Mouse (Mus musculus): ENCODE results near the gene Olfr945.

Olfr945 gene

GRCm38 (mm10) chr9:39276718-39277117 lies at the start of gene Olfr945:
Gene Olfr945 (minus strand): TSS chr9:39276818.
- no peak for DNase-seq (ENCODE audit: low spot score in 2 of 2)

DNA sequence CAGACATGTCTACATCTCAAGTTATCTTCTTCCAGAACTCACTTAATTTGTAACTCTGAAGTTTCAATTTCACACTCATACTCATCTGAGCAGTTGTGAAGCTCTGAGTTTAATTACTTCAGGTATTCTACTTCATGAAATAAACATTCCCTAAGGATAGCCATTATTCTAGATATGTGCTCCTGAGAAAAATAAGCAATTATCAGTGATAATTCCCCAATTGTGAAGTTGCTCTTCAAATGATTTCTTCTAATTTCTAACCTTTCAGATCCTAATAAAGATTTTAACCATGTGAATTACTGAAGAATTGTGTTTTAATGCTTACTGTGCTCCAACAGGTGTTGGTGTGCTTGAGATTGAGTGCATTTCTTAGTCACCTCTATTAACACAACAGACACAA lies 49.3 kb upstream of the Olfr945 start, which contains the start of gene Olfr948:
TSS of gene Olfr948 (minus strand) at position 101 of the 400 bp plus-strand sequence.
- DNase-seq (ENCODE audit: low spot score in 2 of 2): no peak

DNA sequence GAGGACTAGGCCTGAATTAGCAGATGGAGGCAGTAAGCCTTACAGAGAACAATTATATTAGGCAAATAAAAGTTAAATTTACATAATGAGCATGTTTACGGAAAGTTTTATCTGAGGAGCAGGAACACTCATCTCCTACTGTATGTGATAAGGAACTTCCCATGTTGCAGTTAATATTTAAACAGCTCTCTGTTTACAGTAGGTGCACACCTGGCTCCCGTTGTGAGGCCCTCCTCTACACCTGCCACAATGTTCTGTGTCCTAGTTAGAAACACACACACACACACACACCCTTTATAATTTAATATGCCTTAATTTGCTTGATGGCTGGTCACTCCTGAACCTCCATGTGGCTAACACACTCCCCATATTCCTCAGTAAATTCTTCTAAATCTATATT lies 10.5 kb upstream of the Olfr945 start:
- DNase-seq (ENCODE audit: low spot score in 2 of 2): no peak

DNA sequence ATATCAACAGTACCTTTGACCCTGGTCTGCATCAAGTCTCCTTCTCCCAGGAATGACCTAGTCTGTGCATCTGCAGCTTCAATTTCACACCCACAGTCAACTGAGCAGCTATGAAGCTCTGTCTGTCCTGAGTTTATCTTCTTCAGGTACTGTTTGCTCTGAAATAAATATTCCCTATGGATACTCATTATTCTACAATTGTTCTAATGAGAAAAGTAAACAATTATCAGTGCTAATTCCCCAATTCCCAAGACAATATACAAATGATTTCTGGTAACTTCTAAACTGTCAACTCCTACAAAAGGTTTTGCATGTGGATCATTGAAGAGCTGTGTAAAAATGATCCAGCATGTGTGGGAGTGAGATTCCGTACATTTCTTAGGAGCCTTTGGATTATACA lies 26.7 kb downstream of the Olfr945 start, which contains the start of gene Olfr1537:
TSS of gene Olfr1537 (minus strand) at position 101 of the 400 bp plus-strand sequence.
- no peak for DNase-seq (ENCODE audit: low spot score in 2 of 2)
